Mouse (Mus musculus): ENCODE measurements around the gene Commd7.

Commd7 gene

GRCm38 (mm10) chr2:153585981-153586380 lies 46.6 kb downstream of the Commd7 start:
- DNase-seq: no peak

GRCm38 (mm10) chr2:153584396-153584795 lies 48.2 kb downstream of the Commd7 start:
- DNase-seq: no peak

- no peak for DNase-seq
These were observed 48.9 kb downstream of the Commd7 start for GRCm38 (mm10) chr2:153583641-153584049.

- DNase-seq: no peak
These were observed 49.5 kb downstream of the Commd7 start for GRCm38 (mm10) chr2:153582876-153583585.

- no peak for DNase-seq
These were observed 51.2 kb downstream of the Commd7 start for GRCm38 (mm10) chr2:153581416-153581815.

GRCm38 (mm10) chr2:153580458-153580985 lies 52.1 kb downstream of the Commd7 start:
- no peak for DNase-seq

- DNase-seq: no peak
These were observed 52.5 kb downstream of the Commd7 start for GRCm38 (mm10) chr2:153580042-153580441.

GRCm38 (mm10) chr2:153577122-153577521 lies 55.5 kb downstream of the Commd7 start:
- no peak for DNase-seq

- no peak for DNase-seq
These were observed 56.4 kb downstream of the Commd7 start for GRCm38 (mm10) chr2:153576150-153576549.

- DNase-seq: no peak
These were observed 57.0 kb downstream of the Commd7 start for GRCm38 (mm10) chr2:153575554-153575953.

GRCm38 (mm10) chr2:153573101-153573500 lies 59.5 kb downstream of the Commd7 start:
- no peak for DNase-seq

GRCm38 (mm10) chr2:153568541-153568940 lies 64.0 kb downstream of the Commd7 start:
- DNase-seq: no peak

- DNase-seq: no peak
These were observed 64.6 kb downstream of the Commd7 start for GRCm38 (mm10) chr2:153568013-153568412.
